Mouse (Mus musculus): Measurements from ENCODE around the gene Pappa2. TPM values are rescaled to one million over a fixed set of nuclear protein-coding genes. Genes with fewer than 3 reads are reported as not detected.

Gene Pappa2
- polyA plus RNA-seq, 1 experiment from 2014 or later = 0.97 TPM

DNA sequence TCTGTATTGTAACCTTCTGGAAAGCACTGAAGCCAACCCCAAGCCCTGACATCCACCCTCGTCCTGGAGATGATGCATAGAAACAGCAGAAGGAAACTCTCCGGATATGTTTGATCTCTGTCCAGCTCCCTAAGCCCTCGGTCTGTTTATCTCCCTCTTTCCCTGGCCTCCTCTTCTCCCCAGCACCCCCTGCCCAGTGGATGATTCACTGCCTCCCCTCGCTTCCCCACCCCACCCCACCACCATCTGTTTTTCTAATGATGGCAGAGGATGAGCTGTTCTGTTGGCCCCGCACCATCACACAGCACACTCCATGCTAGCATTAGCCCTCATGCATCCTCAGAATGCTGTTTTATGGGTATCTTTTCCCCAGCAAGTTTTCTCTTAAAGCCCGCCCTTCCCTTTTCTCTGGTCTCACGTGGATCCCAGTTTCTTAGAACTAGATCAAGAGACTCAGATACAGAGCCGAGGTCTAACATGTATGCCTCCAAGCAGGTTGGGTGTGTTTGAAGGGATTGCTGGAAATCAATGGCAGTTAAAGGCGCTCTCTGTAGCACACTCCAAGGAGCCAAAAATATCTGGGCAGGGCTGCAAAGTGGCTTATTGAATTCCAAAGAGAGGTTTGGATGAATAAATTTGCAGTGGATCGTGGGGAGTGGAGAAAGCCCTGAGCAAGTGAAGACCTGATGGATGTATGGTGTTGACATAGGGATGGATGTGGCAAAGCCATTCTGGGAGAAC is 231.8 kb downstream of the Pappa2 start:
- H3K4me2 ChIP-seq (replicated peaks; ENCODE audit: low read depth) = no peak overlapping the region
- DNase-seq (ENCODE audit: low spot score) = no peak
- H3K4me3 ChIP-seq (ENCODE audit: low read depth, low read length) = no peak overlapping the region

DNA sequence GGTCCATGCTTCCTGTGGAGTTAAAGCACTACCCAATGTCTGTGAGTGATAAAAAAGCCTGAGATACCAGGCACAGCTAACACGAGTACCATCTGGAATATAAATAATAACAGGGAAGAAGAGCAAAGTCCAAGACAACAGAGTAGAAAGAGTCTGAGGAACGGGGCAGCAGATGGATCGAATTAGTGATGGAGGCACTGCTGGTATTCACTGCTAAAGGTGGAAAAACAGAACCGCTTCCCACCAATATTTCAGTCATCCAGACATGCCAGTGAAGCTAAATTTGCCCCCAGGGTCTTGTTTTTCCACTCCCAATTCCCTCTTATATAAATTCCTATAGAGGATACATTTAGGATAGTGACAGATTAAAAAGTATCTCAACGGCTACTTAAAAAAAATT is 238.8 kb downstream of the Pappa2 start:
- ATAC-seq (ENCODE audit: low FRiP score, low TSS enrichment) (no peak), DNase-seq (ENCODE audit: low spot score) (no peak)
- Histone ChIP-seq H3K36me3 (ENCODE audit: control insufficient read depth, insufficient read depth, low read length) (no peaks in the 10 kb centered on the region), H3K9me3 (ENCODE audit: control insufficient read depth, low read length) (no peaks in the 10 kb centered on the region), H3K27me3 (ENCODE audit: control insufficient read depth, insufficient read depth, low read length) (no peaks in the 10 kb centered on the region), H3K27ac (replicated peaks) (no peak overlapping the region), H3K9ac (ENCODE audit: low read length) (no peak overlapping the region), H3K4me3 (ENCODE audit: low read depth, low read length) (no peak overlapping the region), H3K4me1 (replicated peaks; ENCODE audit: control insufficient read depth, insufficient read depth) (no peaks in the 10 kb centered on the region), H3K4me2 (replicated peaks; ENCODE audit: low read depth) (no peak overlapping the region)
- TF ChIP-seq CTCF (IDR thresholded peaks at IDR 0.05; ENCODE audit: low read depth) (no peak), EP300 (optimal IDR thresholded peaks at IDR 0.05) (no peak)
- 77% methylated on average over 5 of the region's 5 CpGs for WGBS

More for the DNA sequence above, 231.8 kb downstream of the Pappa2 start:
- no peaks in the 10 kb centered on the region for H3K4me1 ChIP-seq (replicated peaks; ENCODE audit: control insufficient read depth, insufficient read depth)
- no peaks in the 10 kb centered on the region for H3K9me3 ChIP-seq (ENCODE audit: control insufficient read depth, low read length)
- ATAC-seq (ENCODE audit: low FRiP score, low TSS enrichment) = peak; percentile 76; the same call in 1 of the 2 replicates
- H3K36me3 ChIP-seq (ENCODE audit: control insufficient read depth, insufficient read depth, low read length) = no peaks in the 10 kb centered on the region
- H3K27me3 ChIP-seq (ENCODE audit: control insufficient read depth, insufficient read depth, low read length) = no peaks in the 10 kb centered on the region
- no peak for TF ChIP-seq CTCF (IDR thresholded peaks at IDR 0.05; ENCODE audit: low read depth)
- TF ChIP-seq EP300 (optimal IDR thresholded peaks at IDR 0.05) = no peak
- 41% methylated on average over 10 of the region's 10 CpGs for WGBS
- no peak overlapping the region; the same call in 1 of the 2 replicates for H3K27ac ChIP-seq (replicated peaks)
- H3K9ac ChIP-seq (ENCODE audit: low read length) = no peak overlapping the region

DNA sequence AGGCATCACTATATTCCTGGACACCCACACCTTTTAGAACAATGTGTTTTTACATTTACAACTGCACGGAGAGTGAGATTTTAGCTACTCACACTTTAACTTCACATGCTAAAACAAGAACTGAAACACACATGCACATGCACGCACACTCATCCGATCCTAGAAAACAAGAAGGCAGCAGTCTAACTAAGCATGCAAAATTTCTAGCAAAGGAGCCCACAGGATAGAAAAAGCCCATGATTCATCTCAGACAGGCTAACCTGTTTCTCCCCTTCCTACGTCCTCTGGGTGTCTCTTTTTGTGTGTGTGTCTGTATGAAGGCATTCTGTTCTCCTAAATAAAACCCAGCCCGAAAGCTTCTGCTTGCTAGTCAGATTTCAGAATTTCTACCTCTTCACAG is 239.3 kb downstream of the Pappa2 start:
- H3K36me3 ChIP-seq (ENCODE audit: control insufficient read depth, insufficient read depth, low read length) = no peaks in the 10 kb centered on the region
- no peak for DNase-seq (ENCODE audit: low spot score)
- no peak overlapping the region for H3K9ac ChIP-seq (ENCODE audit: low read length)
- H3K4me1 ChIP-seq (replicated peaks; ENCODE audit: control insufficient read depth, insufficient read depth) = no peaks in the 10 kb centered on the region
- no peak overlapping the region for H3K4me3 ChIP-seq (ENCODE audit: low read depth, low read length)
- no peak overlapping the region for H3K27ac ChIP-seq (replicated peaks)
- TF ChIP-seq CTCF (IDR thresholded peaks at IDR 0.05; ENCODE audit: low read depth) (no peak), EP300 (optimal IDR thresholded peaks at IDR 0.05) (no peak)
- no peak overlapping the region for H3K4me2 ChIP-seq (replicated peaks; ENCODE audit: low read depth)
- no peak for ATAC-seq (ENCODE audit: low FRiP score, low TSS enrichment)
- 83% methylated on average over 5 of the region's 5 CpGs for WGBS
- H3K9me3 ChIP-seq (ENCODE audit: control insufficient read depth, low read length) = no peaks in the 10 kb centered on the region
- no peaks in the 10 kb centered on the region for H3K27me3 ChIP-seq (ENCODE audit: control insufficient read depth, insufficient read depth, low read length)

DNA sequence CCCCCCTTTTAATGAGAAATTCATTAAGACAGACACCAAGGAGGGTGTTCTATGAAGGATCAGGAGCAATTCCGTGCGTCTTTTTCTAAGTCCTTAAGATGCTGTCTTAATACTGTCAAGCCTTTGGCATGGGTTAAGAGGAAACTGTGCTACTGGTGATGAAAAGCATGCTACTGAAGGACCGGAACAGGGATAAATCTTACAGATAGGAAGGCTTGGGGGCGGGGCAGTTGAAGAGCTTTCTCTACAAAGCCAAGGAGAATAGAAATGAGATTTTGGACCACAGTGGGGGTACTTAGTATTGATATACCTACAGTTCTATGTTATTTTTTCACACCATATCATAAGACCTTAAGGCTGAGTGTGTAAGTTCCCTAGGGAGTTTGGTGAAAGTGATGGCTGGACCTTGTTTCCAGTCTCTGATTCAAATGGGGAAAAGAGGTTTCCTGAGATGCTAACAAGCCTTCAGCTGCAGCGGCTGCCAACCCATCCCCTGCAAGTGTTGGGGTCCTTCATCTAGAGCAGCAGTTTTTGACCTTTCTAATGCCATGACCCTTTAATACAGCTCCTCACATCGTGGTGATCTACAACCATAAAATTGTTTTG is 240.0 kb downstream of the Pappa2 start:
- WGBS = 68% methylated on average over 6 of the region's 6 CpGs

DNA sequence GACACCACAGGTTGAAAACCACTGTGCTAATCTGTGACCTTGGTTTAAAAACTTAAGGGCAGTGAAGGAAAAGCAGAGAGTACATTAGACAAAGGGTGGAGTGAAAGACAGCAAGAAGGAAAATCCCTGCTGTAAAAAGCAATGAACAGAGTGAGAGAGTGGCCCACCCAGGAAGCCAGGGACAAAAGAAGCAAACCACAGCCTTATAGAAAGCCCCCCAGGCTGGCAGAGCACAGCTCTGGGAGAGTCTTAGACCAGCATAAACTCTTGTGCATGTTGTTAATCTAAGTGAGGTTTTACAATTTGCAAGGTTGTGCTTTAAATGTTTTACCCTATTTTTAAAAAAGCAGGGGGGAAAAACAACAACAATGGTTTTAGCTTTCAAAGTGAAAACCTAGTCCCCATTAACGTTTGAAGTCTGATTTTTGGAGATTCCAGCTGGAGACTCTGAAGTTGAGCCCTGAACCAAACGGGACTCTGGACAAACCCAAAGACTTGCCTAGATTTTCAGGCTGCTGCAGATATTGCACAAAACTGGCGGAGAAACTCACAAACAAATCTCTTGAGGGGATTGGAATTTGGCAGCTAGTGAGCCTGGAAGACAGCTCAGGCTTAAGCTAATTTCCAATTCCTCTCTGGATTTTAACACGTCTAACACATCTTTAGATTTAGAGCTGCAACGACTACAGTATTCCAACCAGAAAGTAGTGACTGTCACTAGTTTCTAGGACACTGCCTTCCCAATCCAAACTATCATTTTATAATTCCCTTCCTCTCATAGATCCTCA is 241.0 kb downstream of the Pappa2 start:
- Histone ChIP-seq H3K9me3 (ENCODE audit: control insufficient read depth, low read length) (no peaks in the 10 kb centered on the region), H3K4me3 (ENCODE audit: low read depth, low read length) (no peak overlapping the region), H3K9ac (ENCODE audit: low read length) (no peak overlapping the region), H3K4me1 (replicated peaks; ENCODE audit: control insufficient read depth, insufficient read depth) (no peaks in the 10 kb centered on the region), H3K27me3 (ENCODE audit: control insufficient read depth, insufficient read depth, low read length) (no peaks in the 10 kb centered on the region), H3K4me2 (replicated peaks; ENCODE audit: low read depth) (no peak overlapping the region), H3K36me3 (ENCODE audit: control insufficient read depth, insufficient read depth, low read length) (no peaks in the 10 kb centered on the region), H3K27ac (replicated peaks) (no peak overlapping the region)
- no peak for DNase-seq (ENCODE audit: low spot score)
- TF ChIP-seq EP300 (optimal IDR thresholded peaks at IDR 0.05) = no peak
- no peak for TF ChIP-seq CTCF (IDR thresholded peaks at IDR 0.05; ENCODE audit: low read depth)
- no peak for ATAC-seq (ENCODE audit: low FRiP score, low TSS enrichment)
- 32% methylated on average over 5 of the region's 5 CpGs for WGBS

More for the DNA sequence above, 240.0 kb downstream of the Pappa2 start:
- no peak for ATAC-seq (ENCODE audit: low FRiP score, low TSS enrichment)
- Histone ChIP-seq H3K4me1 (replicated peaks; ENCODE audit: control insufficient read depth, insufficient read depth) (no peaks in the 10 kb centered on the region), H3K36me3 (ENCODE audit: control insufficient read depth, insufficient read depth, low read length) (no peaks in the 10 kb centered on the region), H3K9ac (ENCODE audit: low read length) (no peak overlapping the region), H3K4me3 (ENCODE audit: low read depth, low read length) (no peak overlapping the region), H3K27me3 (ENCODE audit: control insufficient read depth, insufficient read depth, low read length) (no peaks in the 10 kb centered on the region), H3K27ac (replicated peaks) (no peak overlapping the region), H3K9me3 (ENCODE audit: control insufficient read depth, low read length) (no peaks in the 10 kb centered on the region), H3K4me2 (replicated peaks; ENCODE audit: low read depth) (no peak overlapping the region)
- no peak for DNase-seq (ENCODE audit: low spot score)
- no peak for TF ChIP-seq CTCF (IDR thresholded peaks at IDR 0.05; ENCODE audit: low read depth)
- no peak for TF ChIP-seq EP300 (optimal IDR thresholded peaks at IDR 0.05)

Data from stomach, postnatal 0 days (tissue).